8 mouse cellular contexts compared by ENCODE assay signal in the genomic region with DNA sequence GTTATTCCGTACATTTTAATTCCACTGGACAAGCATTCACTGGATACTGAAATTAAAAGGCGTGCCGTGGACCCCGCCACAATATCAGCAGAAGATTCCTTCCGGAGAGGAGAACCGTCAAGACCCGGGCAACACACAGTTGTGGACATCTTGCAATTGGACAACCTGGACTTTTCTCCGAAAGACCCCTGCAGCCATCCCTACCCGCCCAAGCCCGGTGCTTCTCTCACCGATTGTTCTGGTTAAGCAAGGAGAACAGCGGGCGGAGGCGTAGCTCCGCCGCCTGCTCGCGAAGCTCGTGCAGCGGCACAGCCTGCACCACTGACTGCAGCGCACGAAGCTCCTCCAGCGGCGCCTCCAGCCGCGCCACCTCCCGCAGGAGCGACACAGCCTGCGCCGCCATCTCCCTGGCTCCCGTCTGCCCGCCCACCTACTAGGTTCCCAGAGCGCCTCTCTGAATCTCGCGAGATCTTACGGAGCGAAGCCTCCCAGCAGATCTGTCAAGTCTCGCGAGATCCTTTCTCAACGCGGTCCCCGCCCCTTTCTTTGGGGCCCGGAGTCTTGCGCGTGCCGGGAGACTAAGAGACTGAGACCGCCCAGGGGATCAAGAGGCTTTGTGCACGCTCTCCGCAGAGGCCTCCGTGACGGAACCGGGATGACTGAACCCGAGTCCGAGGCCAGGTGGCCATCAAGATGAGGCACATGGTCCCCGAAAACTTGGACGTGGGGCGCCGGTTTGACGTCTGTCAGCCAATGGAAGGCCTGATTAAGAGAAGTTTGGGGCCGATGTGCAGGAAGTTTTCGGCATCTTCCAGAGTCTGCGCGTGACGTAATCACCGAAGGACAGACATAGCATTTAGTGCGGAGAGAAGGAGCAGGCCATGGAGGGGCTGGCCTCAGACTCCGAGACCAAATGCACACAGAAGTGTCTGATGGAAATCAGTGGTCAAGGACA. TPM values are rescaled to one million over a fixed set of nuclear protein-coding genes. Genes with fewer than 3 reads are reported as not detected.
DNase-seq lines count a peak whose midpoint lies in the region; ATAC-seq and TF ChIP-seq lines count a peak whose summit lies in the region.

No protein-coding gene starts in this region.

- peak; percentile 92 to 95 for DNase-seq in CD8-positive naive resting alpha-beta T cell, adult 2 months (ENCODE audit: low read depth in 2 of 2, low spot score in 2 of 2)
- DNase-seq in c-Kit-positive CD71-negative TER-119-negative erythroid progenitor cells, embryonic 14.5 days (ENCODE audit: low read depth), result peak; percentile 100
- DNase-seq in forebrain, embryonic 10.5 days (ENCODE audit: extremely low spot score, low spot score), result peak; percentile 98
- peak; percentile 96 to 97 for DNase-seq in kidney, postnatal 25 days
- DNase-seq in liver, embryonic 14.5 days (ENCODE audit: low read depth in 3 of 3, low spot score in 3 of 3), result peak; percentile 100
- DNase-seq in neural tube, embryonic 11.5 days (ENCODE audit: low spot score), result peak; percentile 98
- peak; percentile 98 for DNase-seq in stomach, postnatal 0 days (ENCODE audit: low spot score)

- ATAC-seq in heart, embryonic 15.5 days (replicated peaks; ENCODE audit: insufficient number of reproducible peaks, insufficient read depth, low FRiP score, low read depth), result peak; percentile 98
- ATAC-seq in liver, embryonic 14.5 days (ENCODE audit: insufficient read depth), result peak; percentile 91
- peak; percentile 96 for ATAC-seq in neural tube, embryonic 11.5 days (ENCODE audit: insufficient read depth, low FRiP score, low TSS enrichment)
- peak; percentile 98 for ATAC-seq in stomach, postnatal 0 days (ENCODE audit: low FRiP score, low TSS enrichment)

- H3K4me2 ChIP-seq in heart, embryonic 15.5 days, result peak overlapping the region; percentile 73
- peak overlapping the region; percentile 95 for H3K4me2 ChIP-seq in liver, embryonic 14.5 days (ENCODE audit: low read depth)
- peak overlapping the region; percentile 62 for H3K4me2 ChIP-seq in neural tube, embryonic 11.5 days (ENCODE audit: low read depth)
- H3K4me2 ChIP-seq in stomach, postnatal 0 days (replicated peaks; ENCODE audit: low read depth), result peak overlapping the region; percentile 79

- H3K4me1 ChIP-seq in forebrain, embryonic 10.5 days, result peaks cover 30% of the 10 kb centered on the region
- H3K4me1 ChIP-seq in heart, embryonic 15.5 days (replicated peaks), result peaks cover 18% of the 10 kb centered on the region
- peaks cover 15 to 20% of the 10 kb centered on the region in 2 experiments for H3K4me1 ChIP-seq in liver, embryonic 14.5 days (replicated peaks; ENCODE audit: control insufficient read depth in 2 of 2, insufficient read depth in 2 of 2, low read length in 1 of 2)
- H3K4me1 ChIP-seq in neural tube, embryonic 11.5 days (ENCODE audit: control insufficient read depth, insufficient read depth, low read length), result peaks cover 13% of the 10 kb centered on the region
- 0 out of 2 replicates have a peak, but pooled peaks cover 3% of the 10 kb centered on the region for H3K4me1 ChIP-seq in stomach, postnatal 0 days (replicated peaks; ENCODE audit: control insufficient read depth, insufficient read depth)

- peaks cover 32% of the 10 kb centered on the region for H3K27me3 ChIP-seq in forebrain, embryonic 10.5 days (ENCODE audit: poor library complexity, severe bottlenecking)
- peaks cover 17% of the 10 kb centered on the region; the same call in 1 of the 2 replicates for H3K27me3 ChIP-seq in heart, embryonic 15.5 days
- peaks cover 14% of the 10 kb centered on the region for H3K27me3 ChIP-seq in liver, embryonic 14.5 days (ENCODE audit: control insufficient read depth, insufficient read depth, low read length)
- H3K27me3 ChIP-seq in neural tube, embryonic 11.5 days (ENCODE audit: control insufficient read depth, insufficient read depth, low read length), result peaks cover 9% of the 10 kb centered on the region
- no peaks in the 10 kb centered on the region for H3K27me3 ChIP-seq in stomach, postnatal 0 days (ENCODE audit: control insufficient read depth, insufficient read depth, low read length)

- WGBS in forebrain, embryonic 10.5 days, result under 1% methylated on average over 67 of the region's 67 CpGs
- under 1% methylated on average over 67 of the region's 67 CpGs for WGBS in heart, embryonic 15.5 days
- WGBS in liver, embryonic 14.5 days (ENCODE audit: insufficient replicate concordance), result under 1% methylated on average over 67 of the region's 67 CpGs
- under 1% methylated on average over 67 of the region's 67 CpGs for WGBS in neural tube, embryonic 11.5 days
- under 1% methylated on average over 67 of the region's 67 CpGs for WGBS in stomach, postnatal 0 days

- no peak for TF ChIP-seq CTCF in liver, embryonic 14.5 days (IDR thresholded peaks at IDR 0.05; ENCODE audit: low read depth)
- TF ChIP-seq CTCF in stomach, postnatal 0 days (IDR thresholded peaks at IDR 0.05; ENCODE audit: low read depth), result peak; percentile 12; the same call in 1 of the 2 replicates

- no peaks in the 10 kb centered on the region for H3K9me3 ChIP-seq in forebrain, embryonic 10.5 days
- H3K9me3 ChIP-seq in heart, embryonic 15.5 days (replicated peaks), result no peaks in the 10 kb centered on the region
- no peaks in the 10 kb centered on the region for H3K9me3 ChIP-seq in liver, embryonic 14.5 days (ENCODE audit: control insufficient read depth, low read length)
- H3K9me3 ChIP-seq in neural tube, embryonic 11.5 days (ENCODE audit: control insufficient read depth, low read length), result no peaks in the 10 kb centered on the region
- no peaks in the 10 kb centered on the region for H3K9me3 ChIP-seq in stomach, postnatal 0 days (ENCODE audit: control insufficient read depth, low read length)

- peak overlapping the region; percentile 93 for H3K9ac ChIP-seq in heart, embryonic 15.5 days
- H3K9ac ChIP-seq in liver, embryonic 14.5 days (replicated peaks), result peak overlapping the region; percentile 91
- H3K9ac ChIP-seq in neural tube, embryonic 11.5 days (ENCODE audit: low read length), result peak overlapping the region; percentile 75
- H3K9ac ChIP-seq in stomach, postnatal 0 days (ENCODE audit: low read length), result peak overlapping the region; percentile 79

- peak overlapping the region; percentile 97 for H3K27ac ChIP-seq in forebrain, embryonic 10.5 days
- peak overlapping the region; percentile 96 for H3K27ac ChIP-seq in heart, embryonic 15.5 days
- H3K27ac ChIP-seq in liver, embryonic 14.5 days, result peak overlapping the region; percentile 93
- H3K27ac ChIP-seq in neural tube, embryonic 11.5 days (ENCODE audit: low read depth, low read length), result peak overlapping the region; percentile 60
- peak overlapping the region; percentile 95 for H3K27ac ChIP-seq in stomach, postnatal 0 days (replicated peaks)

- H3K36me3 ChIP-seq in forebrain, embryonic 10.5 days (replicated peaks), result peaks cover 16% of the 10 kb centered on the region
- H3K36me3 ChIP-seq in heart, embryonic 15.5 days, result peaks cover 2% of the 10 kb centered on the region
- H3K36me3 ChIP-seq in liver, embryonic 14.5 days (replicated peaks; ENCODE audit: control insufficient read depth, insufficient read depth, low read depth), result peaks cover 8% of the 10 kb centered on the region
- H3K36me3 ChIP-seq in neural tube, embryonic 11.5 days (ENCODE audit: control insufficient read depth, insufficient read depth, low read length), result no peaks in the 10 kb centered on the region
- peaks cover 5% of the 10 kb centered on the region; the same call in 1 of the 2 replicates for H3K36me3 ChIP-seq in stomach, postnatal 0 days (ENCODE audit: control insufficient read depth, insufficient read depth, low read length)

- TF ChIP-seq EP300 in liver, embryonic 14.5 days (IDR thresholded peaks at IDR 0.05; ENCODE audit: low read depth), result peak; percentile 96
- TF ChIP-seq EP300 in stomach, postnatal 0 days (optimal IDR thresholded peaks at IDR 0.05), result peak; percentile 100

- H3K4me3 ChIP-seq in forebrain, embryonic 10.5 days, result peak overlapping the region; percentile 93
- H3K4me3 ChIP-seq in heart, embryonic 15.5 days, result peak overlapping the region; percentile 76
- peak overlapping the region; percentile 89 to 91 for H3K4me3 ChIP-seq in liver, embryonic 14.5 days (ENCODE audit: insufficient read depth in 1 of 2, low read depth in 2 of 2, low read length in 2 of 2)
- peak overlapping the region; percentile 62 for H3K4me3 ChIP-seq in neural tube, embryonic 11.5 days (ENCODE audit: low read depth, low read length)
- peak overlapping the region; percentile 77 for H3K4me3 ChIP-seq in stomach, postnatal 0 days (ENCODE audit: low read depth, low read length)

RNA-seq across cellular contexts. Expression of a gene that starts 3.4 kb away (rescaled TPM):
- 0.06 and 0.26 TPM in 2 replicates for polyA plus RNA-seq in forebrain, embryonic 10.5 days (2016; fragmentation: Nextera tagmentation; extraction: Ambion mirVana)
- 0.14 and 0.16 TPM in 2 replicates for polyA plus RNA-seq in heart, embryonic 15.5 days (2015; fragmentation: Nextera tagmentation; extraction: Ambion mirVana)
- 2.6 and 4.0 TPM in 2 replicates for polyA plus RNA-seq in liver, embryonic 14.5 days (2012; rRNA removed)
- 4.0 and 4.4 TPM in 2 replicates for polyA plus RNA-seq in liver, embryonic 14.5 days (2014; fragmentation: Nextera tagmentation; extraction: Ambion mirVana)
- polyA plus RNA-seq in neural tube, embryonic 11.5 days (2014; fragmentation: Nextera tagmentation; extraction: Ambion mirVana), result not detected in 2 replicates
- 0.55 and 0.81 TPM in 2 replicates for polyA plus RNA-seq in stomach, postnatal 0 days (2015; fragmentation: Nextera tagmentation; extraction: Ambion mirVana)

RNA-seq across cellular contexts. Expression of a gene that starts 4.0 kb away (rescaled TPM):
- 127 and 135 TPM in 2 replicates for polyA plus RNA-seq in forebrain, embryonic 10.5 days (2016; fragmentation: Nextera tagmentation; extraction: Ambion mirVana)
- polyA plus RNA-seq in heart, embryonic 15.5 days (2015; fragmentation: Nextera tagmentation; extraction: Ambion mirVana), result 45.4 and 52.0 TPM in 2 replicates
- 23.2 and 36.5 TPM in 2 replicates for polyA plus RNA-seq in liver, embryonic 14.5 days (2012; rRNA removed)
- 84.1 and 96.0 TPM in 2 replicates for polyA plus RNA-seq in liver, embryonic 14.5 days (2014; fragmentation: Nextera tagmentation; extraction: Ambion mirVana)
- 130 and 133 TPM in 2 replicates for polyA plus RNA-seq in neural tube, embryonic 11.5 days (2014; fragmentation: Nextera tagmentation; extraction: Ambion mirVana)
- 55.5 and 55.9 TPM in 2 replicates for polyA plus RNA-seq in stomach, postnatal 0 days (2015; fragmentation: Nextera tagmentation; extraction: Ambion mirVana)

RNA-seq across cellular contexts. Expression of a gene that starts 38.0 kb away (rescaled TPM):
- polyA plus RNA-seq in forebrain, embryonic 10.5 days (2016; fragmentation: Nextera tagmentation; extraction: Ambion mirVana), result not detected in 2 replicates
- polyA plus RNA-seq in heart, embryonic 15.5 days (2015; fragmentation: Nextera tagmentation; extraction: Ambion mirVana), result not detected in 2 replicates
- polyA plus RNA-seq in liver, embryonic 14.5 days (2012; rRNA removed), result 0.02 TPM in 1 of 2 replicates, not detected in the other
- polyA plus RNA-seq in liver, embryonic 14.5 days (2014; fragmentation: Nextera tagmentation; extraction: Ambion mirVana), result not detected in 2 replicates
- polyA plus RNA-seq in neural tube, embryonic 11.5 days (2014; fragmentation: Nextera tagmentation; extraction: Ambion mirVana), result not detected in 2 replicates
- not detected in 2 replicates for polyA plus RNA-seq in stomach, postnatal 0 days (2015; fragmentation: Nextera tagmentation; extraction: Ambion mirVana)

RNA-seq across cellular contexts. Expression of a gene that starts 43.0 kb away (rescaled TPM):
- polyA plus RNA-seq in forebrain, embryonic 10.5 days (2016; fragmentation: Nextera tagmentation; extraction: Ambion mirVana), result 2.7 and 3.0 TPM in 2 replicates
- polyA plus RNA-seq in heart, embryonic 15.5 days (2015; fragmentation: Nextera tagmentation; extraction: Ambion mirVana), result 1.9 and 3.3 TPM in 2 replicates
- polyA plus RNA-seq in liver, embryonic 14.5 days (2012; rRNA removed), result 2.9 and 3.5 TPM in 2 replicates
- polyA plus RNA-seq in liver, embryonic 14.5 days (2014; fragmentation: Nextera tagmentation; extraction: Ambion mirVana), result 2.8 TPM in 2 replicates
- 1.9 and 2.1 TPM in 2 replicates for polyA plus RNA-seq in neural tube, embryonic 11.5 days (2014; fragmentation: Nextera tagmentation; extraction: Ambion mirVana)
- polyA plus RNA-seq in stomach, postnatal 0 days (2015; fragmentation: Nextera tagmentation; extraction: Ambion mirVana), result 3.5 and 3.7 TPM in 2 replicates

RNA-seq across cellular contexts. Expression of a gene that starts 44.7 kb away (rescaled TPM):
- polyA plus RNA-seq in forebrain, embryonic 10.5 days (2016; fragmentation: Nextera tagmentation; extraction: Ambion mirVana), result 78.7 and 80.9 TPM in 2 replicates
- 57.5 and 65.2 TPM in 2 replicates for polyA plus RNA-seq in heart, embryonic 15.5 days (2015; fragmentation: Nextera tagmentation; extraction: Ambion mirVana)
- 26.3 and 30.8 TPM in 2 replicates for polyA plus RNA-seq in liver, embryonic 14.5 days (2012; rRNA removed)
- polyA plus RNA-seq in liver, embryonic 14.5 days (2014; fragmentation: Nextera tagmentation; extraction: Ambion mirVana), result 38.6 and 41.7 TPM in 2 replicates
- polyA plus RNA-seq in neural tube, embryonic 11.5 days (2014; fragmentation: Nextera tagmentation; extraction: Ambion mirVana), result 64.8 and 67.5 TPM in 2 replicates
- 54.2 and 56.3 TPM in 2 replicates for polyA plus RNA-seq in stomach, postnatal 0 days (2015; fragmentation: Nextera tagmentation; extraction: Ambion mirVana)

Comparison
In these comparisons a context has a peak if more than half of its experiments do, and no peak if none do; other contexts are left out.
1. Peak in every context shown above with its lines: DNase-seq, ATAC-seq, H3K4me3 ChIP-seq and H3K27ac ChIP-seq.